Mouse (Mus musculus) lung, adult 2 months (tissue): ENCODE data around the gene Smarcad1.

Experiments
- CTCF ChIP-seq: fragments of 200-500 bp; IDR thresholded peaks from 2 replicates; pipeline ENCODE4 v1.5.1; 2011; ENCODE audit warnings: mild to moderate bottlenecking, low read length, control low read depth; ENCODE audit not compliant: insufficient read depth
- POLR2A ChIP-seq: fragments of 200-500 bp; IDR thresholded peaks from 2 replicates; pipeline ENCODE4 v1.6.1; 2011; ENCODE audit warnings: low read depth, mild to moderate bottlenecking, control low read depth, low read length, borderline replicate concordance; ENCODE audit errors: extremely low read depth

GRCm38 (mm10) chr6:65017566-65017965, 24.8 kb upstream of the Smarcad1 start:
- TF ChIP-seq CTCF (no peak), POLR2A (no peak)
